Mouse (Mus musculus): Measurements from ENCODE around the gene G0s2.

The G0s2 gene

DNA sequence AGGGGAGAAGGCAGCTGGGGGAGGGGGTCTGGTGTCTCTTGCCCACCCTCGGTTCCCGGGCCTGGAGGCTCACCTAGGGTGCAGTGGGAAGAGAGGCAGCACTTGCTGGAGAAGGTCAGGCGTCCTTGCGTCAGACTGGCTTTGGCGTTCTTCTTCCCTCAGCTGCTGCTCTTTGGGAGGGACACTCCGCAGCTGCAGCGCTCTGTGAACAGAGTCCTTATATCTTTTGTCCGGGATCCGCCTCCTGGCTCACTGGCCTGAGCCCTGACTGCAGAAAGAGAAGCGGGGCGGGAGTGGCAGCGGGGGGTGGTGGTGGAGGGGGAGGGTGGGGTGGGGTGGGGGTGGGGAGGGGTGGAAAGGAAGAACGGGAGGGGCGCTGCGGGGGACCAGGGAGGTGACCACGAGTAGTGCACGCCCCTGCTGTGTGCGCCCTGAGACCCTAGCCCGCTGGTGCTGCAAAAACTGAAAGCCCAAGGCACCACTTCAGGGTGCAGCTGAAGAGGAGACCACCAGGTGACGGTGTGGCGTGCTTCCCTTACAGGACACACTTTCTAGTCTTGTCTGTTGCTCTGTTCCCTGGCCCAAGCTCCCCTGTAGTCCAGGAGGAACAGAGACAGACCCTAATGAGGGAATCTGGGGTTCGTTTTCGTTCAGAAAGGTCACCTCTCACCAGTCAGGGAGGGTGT is at the start of gene G0s2:
Gene G0s2, minus strand, starts transcription at position 302 of the 686 bp plus-strand sequence.
- DNase-seq (ENCODE audit: low read depth) = no peak

DNA sequence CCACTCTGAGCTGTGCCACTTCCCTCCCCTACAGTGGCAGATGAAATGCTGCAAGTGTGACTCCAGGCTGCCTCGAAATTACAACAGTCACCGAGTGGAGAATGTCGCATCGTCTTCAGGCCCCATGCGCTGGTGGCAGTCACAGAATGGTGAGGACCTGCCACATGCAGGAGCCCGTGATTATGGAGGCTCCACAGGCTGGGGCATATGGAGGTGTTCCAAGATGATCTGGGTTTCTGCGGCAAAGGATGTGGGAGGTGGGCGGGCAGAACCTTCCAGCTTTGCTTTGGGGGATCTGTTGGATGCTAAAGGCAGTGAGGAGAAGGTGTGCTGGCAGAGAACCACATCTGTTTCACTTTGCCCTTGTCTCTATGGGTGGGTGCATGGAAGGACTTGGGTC is 47.4 kb upstream of the G0s2 start:
- DNase-seq (ENCODE audit: low read depth) = no peak

DNA sequence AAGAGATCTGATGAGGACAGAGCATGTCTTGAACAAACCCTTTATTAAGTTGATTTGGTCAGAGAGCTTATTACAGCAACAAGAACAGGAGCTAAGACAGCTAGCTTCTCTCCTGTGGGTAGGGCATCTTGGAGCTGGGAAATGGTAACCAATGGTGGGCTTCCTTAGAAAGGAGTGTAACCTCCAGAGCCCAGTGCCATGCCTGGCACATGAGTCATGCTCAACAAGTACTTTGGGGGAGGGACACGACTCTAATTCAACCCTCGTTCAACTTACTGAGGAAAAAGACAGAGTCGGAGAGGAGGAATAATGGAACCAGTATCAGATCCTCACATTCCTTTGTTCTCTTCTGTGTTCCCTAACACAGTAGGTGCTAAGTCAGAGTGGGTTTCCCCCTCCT is 46.7 kb upstream of the G0s2 start:
- DNase-seq (ENCODE audit: low read depth) = no peak

DNA sequence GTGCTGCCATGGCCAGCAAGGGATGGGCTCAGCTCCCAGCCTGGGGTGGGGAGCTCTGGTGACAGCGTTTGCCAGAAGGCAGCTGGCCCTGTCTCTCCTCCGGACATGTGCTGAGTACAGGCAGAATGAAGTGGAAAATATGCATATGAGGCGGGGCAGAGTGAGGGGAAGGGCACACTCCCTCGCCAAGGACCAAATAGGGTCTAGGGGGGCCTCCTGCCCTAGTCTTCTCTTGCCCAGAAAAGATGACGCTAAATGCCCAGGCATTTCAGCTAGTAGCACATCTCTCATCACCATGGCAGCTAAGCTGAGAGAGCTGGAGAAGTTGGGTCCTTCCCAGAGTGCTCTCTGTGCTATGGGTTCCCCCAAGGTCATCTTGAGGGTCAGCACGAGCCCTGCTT is 44.1 kb upstream of the G0s2 start:
- peak; percentile 57 for DNase-seq (ENCODE audit: low read depth)

DNA sequence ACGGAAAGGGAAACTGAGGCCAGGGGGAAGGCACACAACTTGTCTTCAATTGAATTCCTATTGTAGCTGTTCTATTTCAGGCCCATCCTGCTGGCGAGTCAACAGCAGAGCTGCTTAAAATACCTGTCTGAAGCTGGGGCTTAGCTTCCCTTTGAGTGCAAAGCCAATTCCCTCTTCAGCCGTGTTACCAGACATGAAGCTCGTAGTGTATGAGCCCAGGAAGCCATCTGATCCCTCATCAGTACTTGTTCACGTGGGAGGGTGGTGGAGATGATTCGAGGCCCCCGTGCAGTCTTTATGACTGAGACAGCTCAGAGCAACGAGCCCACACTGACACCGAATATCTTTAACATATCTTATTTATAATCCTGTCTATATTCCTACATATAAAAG is 43.3 kb upstream of the G0s2 start:
- no peak for DNase-seq (ENCODE audit: low read depth)

DNA sequence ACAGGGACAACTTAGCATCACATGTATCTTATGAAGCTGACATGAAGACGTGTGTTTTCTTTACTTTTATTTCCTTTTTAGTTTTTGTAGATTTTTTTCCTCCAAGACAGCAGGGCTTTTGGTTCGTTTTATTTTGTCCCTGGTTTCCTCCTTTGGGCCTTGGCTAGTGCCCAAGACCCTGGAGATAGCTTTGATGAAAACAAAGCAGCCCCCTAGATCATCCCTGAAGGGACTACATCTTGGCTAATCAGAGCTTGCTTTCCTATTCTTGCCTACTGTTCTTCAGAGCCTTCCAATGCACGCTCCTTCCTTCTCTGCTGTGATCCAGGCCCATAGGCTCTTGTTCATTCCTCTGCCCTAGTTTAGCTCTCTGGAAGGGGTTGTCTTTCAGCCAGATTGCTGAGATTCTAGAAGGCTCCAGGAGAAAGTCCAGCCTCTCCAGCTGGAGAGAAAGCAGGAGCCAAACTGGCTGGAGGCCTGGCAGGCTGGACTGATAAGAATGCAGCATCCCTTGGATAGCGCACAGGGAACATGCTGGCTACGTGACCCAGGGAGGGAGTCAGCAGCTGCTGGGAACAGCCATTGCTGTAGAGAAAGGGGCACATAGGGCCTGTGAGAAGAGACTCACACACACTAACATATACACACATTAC is 42.8 kb upstream of the G0s2 start:
- DNase-seq (ENCODE audit: low read depth) = peak; percentile 61

DNA sequence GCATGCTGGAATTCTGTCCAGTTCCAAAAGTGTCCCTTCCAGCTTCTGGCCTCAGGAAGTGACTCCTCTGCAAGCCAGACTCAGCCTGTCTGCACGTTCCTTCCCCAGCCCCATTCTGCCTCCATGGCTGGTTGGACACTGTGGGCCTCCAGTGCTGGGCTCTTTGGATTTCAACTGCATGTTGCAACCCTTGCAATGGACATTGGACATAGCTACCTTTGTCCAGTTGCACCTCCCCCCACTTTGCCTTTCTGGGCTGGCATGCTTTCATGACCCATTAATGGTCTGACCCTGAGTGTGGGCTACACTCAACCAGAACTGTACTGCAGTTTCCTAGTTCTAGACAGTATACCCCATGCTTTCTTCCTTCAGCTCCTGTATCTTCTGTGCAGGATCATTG is 38.6 kb upstream of the G0s2 start:
- DNase-seq (ENCODE audit: low read depth) = no peak

DNA sequence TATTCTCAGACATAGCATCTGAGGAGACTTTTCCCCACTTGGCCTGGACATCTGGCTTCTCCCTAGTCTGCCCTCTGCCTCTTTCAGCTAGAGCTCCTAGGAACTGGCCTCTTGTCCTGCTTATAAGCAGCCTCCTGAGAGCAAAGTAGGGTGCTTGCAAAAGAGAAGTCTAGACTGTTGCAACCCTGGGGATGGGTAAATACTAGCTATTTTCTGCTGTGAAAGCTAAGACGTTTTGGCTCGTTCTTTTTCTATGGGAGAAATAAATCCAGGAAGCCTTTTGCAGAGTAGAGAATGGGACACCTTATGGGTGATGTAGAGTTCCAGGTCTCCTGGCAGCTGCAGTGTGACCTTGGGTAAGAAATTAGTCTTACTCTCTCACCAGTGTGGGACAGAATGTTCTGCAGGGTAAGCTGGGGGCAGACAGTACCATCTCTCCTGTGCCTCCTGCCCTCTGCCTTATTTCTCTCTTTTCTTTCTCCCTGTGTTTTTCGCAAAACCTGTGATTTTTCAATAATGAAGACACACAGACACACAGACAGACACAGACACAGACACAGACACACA is 37.6 kb upstream of the G0s2 start:
- DNase-seq (ENCODE audit: low read depth) = no peak

DNA sequence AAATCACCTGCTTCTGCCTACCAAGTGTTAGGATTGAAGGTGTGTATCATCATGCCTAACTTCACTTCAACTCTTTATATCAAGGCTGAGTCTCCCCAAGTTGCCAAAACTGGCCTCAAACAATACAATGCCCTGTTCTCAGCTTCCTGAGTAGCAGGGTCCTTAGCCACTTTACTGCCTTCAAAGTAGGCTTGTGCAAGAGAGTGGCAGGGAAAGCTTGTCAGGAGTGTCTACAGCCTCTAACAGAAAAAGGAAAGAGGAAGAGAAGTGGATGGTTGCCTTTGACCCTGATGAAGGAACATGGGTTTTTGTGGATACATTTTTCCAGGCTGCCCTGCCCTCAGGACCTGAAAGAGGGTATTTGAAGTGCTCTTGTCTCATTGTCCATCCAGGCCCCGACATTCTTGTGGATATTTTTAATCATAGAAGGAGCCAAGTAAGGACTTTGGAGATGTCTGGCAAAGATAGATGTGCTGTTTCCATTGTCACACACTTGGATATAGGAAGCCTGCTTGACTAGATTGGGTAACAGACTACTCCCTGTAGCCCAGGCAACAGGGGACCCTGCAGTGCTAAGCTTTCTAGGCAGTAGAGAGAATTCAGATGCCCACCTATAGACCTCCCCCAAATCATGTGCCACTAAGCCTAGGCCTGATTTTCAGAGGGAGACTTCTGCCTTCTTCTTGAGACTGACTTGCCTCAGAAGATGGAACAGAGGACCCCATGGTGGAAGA is 36.9 kb upstream of the G0s2 start:
- no peak for DNase-seq (ENCODE audit: low read depth)

DNA sequence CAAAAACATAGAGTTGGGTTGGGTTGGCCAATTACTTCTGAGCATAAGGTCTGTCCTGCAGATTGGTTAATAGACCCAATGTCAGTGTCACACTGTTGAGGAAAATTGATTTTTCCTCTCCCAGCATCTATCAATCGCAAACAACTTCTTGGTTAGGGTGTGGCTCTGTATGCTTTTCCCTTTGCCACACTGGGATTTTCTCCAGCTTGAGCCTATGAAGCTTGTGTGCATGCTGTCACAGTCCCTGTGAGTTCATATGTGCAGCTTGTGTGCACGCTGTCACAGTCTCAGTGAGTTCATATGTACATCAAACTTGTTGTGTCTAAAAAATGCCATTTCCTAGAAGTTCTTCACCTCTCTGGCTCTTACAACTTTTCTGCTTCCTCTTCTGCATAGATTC is 33.8 kb upstream of the G0s2 start:
- no peak for DNase-seq (ENCODE audit: low read depth)

DNA sequence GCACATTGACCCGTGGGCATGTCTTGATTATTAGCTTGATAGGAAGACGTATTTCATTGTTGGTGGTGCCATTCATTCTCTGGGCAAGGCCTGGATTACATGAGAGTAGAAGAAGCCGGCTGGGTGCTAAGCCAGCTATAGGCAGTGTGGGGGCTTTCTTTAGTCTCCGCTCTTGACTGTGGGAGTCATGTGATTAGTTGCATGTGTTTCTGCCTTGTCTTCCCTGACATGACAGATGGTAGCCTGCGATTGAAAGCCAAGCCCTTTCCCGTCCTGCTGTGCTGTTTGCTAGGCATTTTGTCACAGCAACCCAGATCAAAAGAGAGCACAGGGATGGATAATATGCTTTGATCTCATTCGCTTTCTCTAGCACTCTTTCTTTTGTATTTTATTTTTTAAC is 32.4 kb upstream of the G0s2 start:
- no peak for DNase-seq (ENCODE audit: low read depth)

DNA sequence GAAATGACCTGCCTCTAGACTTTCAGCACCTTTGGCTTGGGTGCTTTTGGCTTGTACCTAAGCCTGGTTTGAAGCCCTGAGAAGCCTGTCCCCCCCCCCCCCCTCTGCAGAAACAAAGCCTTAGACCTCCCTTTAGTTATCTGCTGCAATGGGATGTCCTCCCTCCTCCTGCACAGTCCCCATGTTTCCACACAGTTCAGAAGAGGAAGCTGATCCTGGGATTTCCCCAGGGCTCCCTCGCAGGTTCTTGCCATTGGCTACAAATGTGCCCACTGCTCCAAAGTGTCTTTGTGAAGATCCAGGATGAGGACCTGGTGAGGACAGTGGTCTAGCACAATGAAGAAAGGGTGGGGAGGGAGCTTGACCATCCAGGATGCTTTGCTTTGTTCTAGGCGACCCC is 30.1 kb upstream of the G0s2 start:
- DNase-seq (ENCODE audit: low read depth) = no peak

DNA sequence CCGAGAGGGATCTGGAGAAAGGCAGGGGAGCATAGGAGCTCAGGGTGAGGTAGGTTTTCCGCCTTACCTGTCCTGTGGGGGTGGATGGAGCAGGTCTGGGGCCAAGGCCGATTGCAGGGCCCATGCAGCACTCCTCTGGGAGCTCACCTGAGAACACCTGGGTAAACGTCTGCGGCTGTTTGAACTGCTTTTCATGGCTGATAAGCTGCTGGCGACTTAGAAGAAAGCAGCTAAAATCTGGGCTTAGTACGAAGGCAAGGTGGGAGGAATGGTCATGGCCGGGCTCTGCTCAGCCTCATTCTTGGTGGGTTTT is 29.0 kb upstream of the G0s2 start:
- no peak for DNase-seq (ENCODE audit: low read depth)

DNA sequence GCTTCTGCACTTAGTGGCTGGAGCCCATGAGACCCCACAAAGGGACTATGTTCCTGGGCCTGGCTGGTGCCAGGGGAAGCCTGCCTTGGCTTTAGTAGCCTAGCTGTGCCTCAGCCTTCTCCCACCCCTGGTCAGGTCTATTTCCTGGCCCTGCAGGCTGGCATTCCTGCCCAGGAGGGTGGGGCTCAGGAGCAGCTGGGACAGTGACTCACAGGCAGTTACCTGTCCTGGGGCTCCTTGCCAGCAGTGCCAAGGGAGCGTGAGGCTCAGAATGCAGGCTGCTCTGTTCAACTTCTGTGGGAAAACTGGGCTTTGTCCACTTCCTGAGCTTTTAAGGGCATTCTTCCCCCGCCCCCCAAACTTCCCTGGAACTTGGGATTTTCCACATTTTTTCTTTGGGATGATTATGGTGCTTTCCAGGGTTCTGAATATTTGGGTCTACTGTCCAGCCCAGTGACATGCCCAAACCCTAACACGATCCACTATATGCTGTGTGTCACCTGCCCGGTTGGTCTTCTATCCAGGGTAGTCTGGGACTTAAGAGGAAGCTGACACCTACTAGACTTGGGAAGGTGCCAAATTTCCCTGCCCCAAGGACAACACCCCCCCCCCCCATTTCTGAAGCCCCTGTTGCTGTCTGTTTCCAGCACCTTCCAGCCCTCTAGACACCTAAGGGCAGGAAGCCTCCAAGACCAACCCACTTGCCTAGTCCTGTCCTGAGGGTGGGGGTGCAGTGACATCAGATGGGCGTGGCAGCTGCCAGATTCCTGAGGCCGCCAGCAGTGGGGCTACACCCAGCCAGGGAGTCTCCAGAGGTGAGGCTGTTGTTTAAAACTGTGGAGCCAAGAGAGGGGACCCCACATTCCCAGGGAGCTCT is 28.4 kb upstream of the G0s2 start:
- DNase-seq (ENCODE audit: low read depth) = no peak

DNA sequence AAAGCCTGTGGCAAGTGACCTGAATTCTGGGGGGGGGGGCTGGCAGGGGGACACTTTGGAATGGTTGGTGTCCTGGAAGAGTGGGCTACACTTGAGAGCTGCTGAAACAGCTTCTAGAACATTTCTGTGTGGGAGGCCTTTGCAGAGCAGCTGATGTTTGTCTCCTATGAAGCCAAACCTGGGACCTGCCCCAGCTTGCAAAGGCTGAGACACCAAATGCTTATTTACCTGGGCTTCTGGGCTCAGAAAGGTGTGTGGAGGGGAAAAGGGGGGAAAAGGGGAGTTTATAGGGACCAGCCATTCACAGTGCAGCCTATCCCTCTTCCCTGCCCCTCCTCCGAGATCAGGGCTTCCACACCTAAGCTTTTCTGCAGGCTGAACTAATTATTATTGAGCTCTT is 27.0 kb upstream of the G0s2 start:
- DNase-seq (ENCODE audit: low read depth) = no peak

DNA sequence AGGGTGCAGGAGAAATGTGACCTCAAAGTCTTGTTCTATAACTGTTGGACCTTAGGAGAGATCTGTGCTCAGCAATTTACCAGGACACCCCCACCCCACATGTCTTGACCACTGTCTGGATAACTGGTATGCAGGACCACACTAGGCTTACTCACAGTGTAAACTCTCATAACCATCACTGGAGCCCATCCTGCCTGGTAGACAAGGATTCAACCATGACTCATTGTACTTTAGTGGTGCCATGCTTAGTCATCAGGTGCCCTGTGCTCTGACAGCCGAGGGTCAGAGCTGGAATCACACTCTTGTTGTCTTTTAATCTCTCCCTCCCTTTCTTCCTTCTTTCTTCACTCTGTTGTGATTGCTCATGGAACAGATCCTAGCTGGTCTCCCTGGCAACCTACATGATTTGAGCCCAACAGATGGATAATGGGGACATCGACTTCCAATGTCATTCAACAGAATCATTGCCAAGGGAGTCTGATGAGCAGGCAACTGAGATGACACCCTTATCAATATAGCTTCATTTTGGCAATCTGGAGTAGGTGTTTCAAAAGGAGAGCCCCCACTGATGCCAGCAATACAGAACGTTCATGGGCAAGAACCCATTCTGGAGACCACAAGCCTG is 25.2 kb upstream of the G0s2 start:
- DNase-seq (ENCODE audit: low read depth) = no peak

DNA sequence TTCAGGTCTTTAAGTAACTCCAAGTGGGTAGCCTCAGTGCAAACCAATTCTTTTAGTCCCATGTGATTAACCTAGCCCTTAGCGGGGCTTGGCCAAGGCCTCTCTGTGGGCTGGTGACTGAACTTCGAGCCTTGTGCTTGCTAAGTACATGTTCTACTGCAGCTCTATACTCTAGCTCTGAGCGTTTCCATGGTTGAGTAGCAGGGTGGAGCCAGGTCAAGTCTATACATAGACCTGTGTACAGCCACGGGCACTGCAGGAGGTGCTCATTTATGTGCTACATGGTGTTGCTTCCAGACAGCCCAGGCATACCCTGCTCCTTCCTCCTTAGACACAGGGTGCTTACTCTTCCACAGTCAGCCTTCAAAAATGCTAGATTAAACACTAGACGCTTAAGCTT is 22.9 kb upstream of the G0s2 start:
- no peak for DNase-seq (ENCODE audit: low read depth)

DNA sequence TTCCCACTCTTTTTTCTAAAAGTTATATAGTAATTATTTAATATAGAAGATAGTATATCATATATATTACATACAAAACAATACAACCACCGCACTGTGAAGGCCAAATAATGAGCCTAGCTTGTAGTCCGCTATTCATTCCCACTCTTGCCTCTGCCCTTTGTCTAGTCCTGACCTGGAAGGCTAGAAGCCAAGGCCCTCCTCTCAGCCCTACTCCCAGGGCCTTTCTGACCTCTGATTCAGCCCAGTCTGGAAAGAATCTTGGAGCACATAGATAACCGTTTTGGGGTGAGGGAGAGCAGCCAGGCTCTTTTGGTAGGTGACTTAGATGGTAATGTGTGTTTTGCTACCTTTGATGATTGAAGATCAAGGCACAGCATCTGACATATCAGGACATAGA is 20.9 kb upstream of the G0s2 start:
- no peak for DNase-seq (ENCODE audit: low read depth)

DNA sequence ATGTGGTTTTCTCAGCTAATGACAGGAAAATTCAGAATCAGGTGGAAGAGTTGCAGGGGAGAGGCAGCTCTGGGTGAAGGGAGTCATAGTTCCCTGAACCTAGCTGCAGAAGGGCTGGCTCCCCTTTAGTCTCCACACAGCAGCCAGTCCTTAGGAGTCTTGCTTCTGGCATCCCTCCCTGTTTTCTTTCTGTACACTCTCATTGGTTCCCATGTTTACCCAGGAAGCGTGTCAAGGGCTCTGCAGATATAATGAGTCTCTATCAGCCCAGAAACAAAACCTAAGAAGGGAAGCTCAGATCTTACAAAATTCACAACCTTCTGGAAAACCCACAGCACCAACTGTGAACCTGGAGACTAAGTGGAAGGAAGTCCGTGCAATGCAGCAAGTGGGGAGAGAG is 20.0 kb upstream of the G0s2 start:
- no peak for DNase-seq (ENCODE audit: low read depth)

DNA sequence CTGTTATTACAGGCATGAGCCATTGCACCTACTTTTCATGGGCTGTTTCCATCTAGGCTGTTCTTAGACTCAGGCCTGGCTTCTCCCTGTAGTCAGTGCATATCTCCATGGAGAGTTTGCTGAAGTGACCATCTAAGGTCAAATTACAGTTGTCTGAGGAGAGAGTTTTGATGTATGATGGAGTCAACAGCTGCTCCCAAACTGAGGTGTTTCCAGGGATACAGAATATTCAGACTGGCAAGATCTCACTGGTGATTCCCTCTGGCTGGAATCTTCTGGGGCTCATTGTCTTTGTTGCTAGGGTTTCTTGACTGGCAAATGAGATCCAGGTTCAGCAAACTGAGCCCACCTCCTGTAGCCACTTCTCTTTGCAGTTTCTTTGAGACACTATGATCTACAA is 17.7 kb upstream of the G0s2 start:
- no peak for DNase-seq (ENCODE audit: low read depth)

DNA sequence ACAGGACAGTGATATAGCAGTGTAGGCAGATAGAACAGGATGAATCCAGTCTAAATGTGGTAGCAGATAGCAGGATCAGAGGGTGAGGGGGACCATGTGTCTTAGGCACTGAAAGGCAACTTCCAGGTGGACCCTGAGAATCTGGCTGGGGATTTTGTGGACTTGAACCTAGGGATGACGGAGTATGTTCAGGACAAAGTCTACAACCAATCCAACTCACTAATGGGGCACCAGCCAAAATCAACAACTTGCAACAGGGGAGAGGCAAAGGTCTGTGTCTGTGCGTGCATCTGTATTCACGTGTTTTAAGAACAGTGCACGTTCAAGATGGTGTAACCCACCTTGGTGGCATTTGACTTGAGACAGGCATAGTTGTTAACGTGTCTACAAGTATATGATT is 16.9 kb upstream of the G0s2 start:
- no peak for DNase-seq (ENCODE audit: low read depth)

DNA sequence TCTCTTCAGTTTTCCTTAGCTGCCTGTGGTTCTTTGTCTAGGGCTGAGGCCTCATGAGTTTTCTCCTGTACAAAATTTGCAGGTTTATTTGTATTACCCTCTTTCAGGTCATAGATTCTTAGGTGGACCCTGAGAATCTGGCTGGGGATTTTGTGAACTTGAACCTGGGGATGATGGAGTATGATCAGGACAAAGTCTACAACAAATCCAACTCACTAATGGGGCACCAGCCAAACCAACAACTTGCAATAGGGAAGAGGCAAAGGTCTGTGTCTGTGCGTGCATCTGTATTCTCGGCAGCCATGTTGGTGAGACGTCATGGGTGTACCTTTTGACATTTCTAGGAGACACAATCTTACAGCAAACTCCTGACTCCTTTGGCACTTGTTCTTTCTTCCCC is 16.1 kb upstream of the G0s2 start:
- no peak for DNase-seq (ENCODE audit: low read depth)

All from fibroblast of lung, adult 2 months (primary cell).